Mouse (Mus musculus): ENCODE results near the gene Lad1. TPM values are rescaled to one million over a fixed set of nuclear protein-coding genes. Genes with fewer than 3 reads are reported as not detected.

Gene Lad1
- polyA plus RNA-seq, 1 experiment from 2014 or later, result 19.5 TPM

- H3K4me3 ChIP-seq (ENCODE audit: low read length), result no peak within 1 kb of the TSS
- H3K9ac ChIP-seq (ENCODE audit: low read depth, low read length), result no peak within 1 kb of the TSS
- peaks cover 9% of the 10 kb centered on the region for H3K4me1 ChIP-seq (ENCODE audit: control insufficient read depth, insufficient read depth, low read length)
- 45% methylated on average over 9 of the region's 9 CpGs for WGBS
- H3K9me3 ChIP-seq (ENCODE audit: control insufficient read depth, low read length), result no peaks in the 10 kb centered on the region
- H3K4me2 ChIP-seq (replicated peaks; ENCODE audit: low read depth, low read length), result no peak within 1 kb of the TSS
- H3K36me3 ChIP-seq (ENCODE audit: control insufficient read depth, insufficient read depth, low read length), result no peaks in the 10 kb centered on the region
- ATAC-seq (ENCODE audit: low FRiP score, low TSS enrichment), result no peak
- H3K27ac ChIP-seq (ENCODE audit: low read depth, low read length), result no peak within 1 kb of the TSS
- no peaks in the 10 kb centered on the region for H3K27me3 ChIP-seq (ENCODE audit: control insufficient read depth, insufficient read depth, low read length)
These were observed 17.5 kb downstream of the Lad1 start, which contains the start of gene Tnnt2 for GRCm38 (mm10) chr1:135835716-135836483. Gene Tnnt2 (plus strand): TSS chr1:135836354.

DNA sequence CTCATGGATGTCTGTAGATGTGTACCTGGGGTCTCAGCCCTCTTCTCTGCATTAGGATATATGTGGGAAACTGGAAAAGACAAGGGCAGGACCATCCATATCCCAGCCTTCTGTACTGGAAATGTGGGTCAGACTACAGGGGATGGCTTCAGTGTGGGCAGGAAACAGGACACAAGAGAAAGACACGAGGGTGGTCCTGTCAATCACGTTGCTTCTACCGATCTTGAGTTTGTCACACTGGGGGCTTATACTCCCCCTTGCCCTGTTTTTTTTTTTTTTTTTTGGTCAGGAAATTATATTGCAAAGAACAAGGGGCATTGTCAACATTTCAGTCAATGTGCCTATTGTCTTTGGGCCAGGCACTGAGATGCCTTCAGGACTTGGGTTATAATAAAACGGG is 20.2 kb downstream of the Lad1 start:
- H3K27ac ChIP-seq (ENCODE audit: low read depth, low read length), result no peak overlapping the region
- H3K4me1 ChIP-seq (ENCODE audit: control insufficient read depth, insufficient read depth, low read length), result peaks cover 9% of the 10 kb centered on the region
- WGBS, result 76% methylated on average over 4 of the region's 4 CpGs
- no peaks in the 10 kb centered on the region for H3K27me3 ChIP-seq (ENCODE audit: control insufficient read depth, insufficient read depth, low read length)
- no peak overlapping the region for H3K9ac ChIP-seq (ENCODE audit: low read depth, low read length)
- no peak overlapping the region for H3K4me3 ChIP-seq (ENCODE audit: low read length)
- no peak for ATAC-seq (ENCODE audit: low FRiP score, low TSS enrichment)
- no peaks in the 10 kb centered on the region for H3K9me3 ChIP-seq (ENCODE audit: control insufficient read depth, low read length)
- H3K4me2 ChIP-seq (replicated peaks; ENCODE audit: low read depth, low read length), result no peak overlapping the region
- H3K36me3 ChIP-seq (ENCODE audit: control insufficient read depth, insufficient read depth, low read length), result no peaks in the 10 kb centered on the region

DNA sequence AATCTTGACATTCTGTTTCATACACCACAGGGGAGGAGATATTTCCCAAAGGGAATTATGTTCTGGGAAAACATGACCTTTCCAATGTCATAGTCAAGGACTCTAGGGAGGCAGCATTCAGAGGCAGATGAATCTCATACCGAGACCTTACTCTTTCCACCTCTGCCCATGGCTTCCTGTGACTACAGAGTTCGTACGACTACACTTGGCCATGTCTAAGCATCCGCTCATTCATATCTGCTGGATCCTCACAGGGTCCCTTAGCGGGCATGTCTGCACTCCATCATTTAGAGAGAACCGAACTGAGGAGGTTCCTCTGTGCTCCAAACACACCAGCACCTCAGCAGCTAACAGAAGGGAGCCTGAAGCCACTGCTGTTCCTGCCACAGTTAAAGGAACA is 20.7 kb downstream of the Lad1 start:
- H3K9me3 ChIP-seq (ENCODE audit: control insufficient read depth, low read length), result no peaks in the 10 kb centered on the region
- no peaks in the 10 kb centered on the region for H3K27me3 ChIP-seq (ENCODE audit: control insufficient read depth, insufficient read depth, low read length)
- no peak overlapping the region for H3K4me3 ChIP-seq (ENCODE audit: low read length)
- no peaks in the 10 kb centered on the region for H3K36me3 ChIP-seq (ENCODE audit: control insufficient read depth, insufficient read depth, low read length)
- H3K4me1 ChIP-seq (ENCODE audit: control insufficient read depth, insufficient read depth, low read length), result peaks cover 9% of the 10 kb centered on the region
- no peak overlapping the region for H3K9ac ChIP-seq (ENCODE audit: low read depth, low read length)
- H3K27ac ChIP-seq (ENCODE audit: low read depth, low read length), result no peak overlapping the region
- 90% methylated on average over 6 of the region's 6 CpGs for WGBS
- ATAC-seq (ENCODE audit: low FRiP score, low TSS enrichment), result no peak
- no peak overlapping the region for H3K4me2 ChIP-seq (replicated peaks; ENCODE audit: low read depth, low read length)

DNA sequence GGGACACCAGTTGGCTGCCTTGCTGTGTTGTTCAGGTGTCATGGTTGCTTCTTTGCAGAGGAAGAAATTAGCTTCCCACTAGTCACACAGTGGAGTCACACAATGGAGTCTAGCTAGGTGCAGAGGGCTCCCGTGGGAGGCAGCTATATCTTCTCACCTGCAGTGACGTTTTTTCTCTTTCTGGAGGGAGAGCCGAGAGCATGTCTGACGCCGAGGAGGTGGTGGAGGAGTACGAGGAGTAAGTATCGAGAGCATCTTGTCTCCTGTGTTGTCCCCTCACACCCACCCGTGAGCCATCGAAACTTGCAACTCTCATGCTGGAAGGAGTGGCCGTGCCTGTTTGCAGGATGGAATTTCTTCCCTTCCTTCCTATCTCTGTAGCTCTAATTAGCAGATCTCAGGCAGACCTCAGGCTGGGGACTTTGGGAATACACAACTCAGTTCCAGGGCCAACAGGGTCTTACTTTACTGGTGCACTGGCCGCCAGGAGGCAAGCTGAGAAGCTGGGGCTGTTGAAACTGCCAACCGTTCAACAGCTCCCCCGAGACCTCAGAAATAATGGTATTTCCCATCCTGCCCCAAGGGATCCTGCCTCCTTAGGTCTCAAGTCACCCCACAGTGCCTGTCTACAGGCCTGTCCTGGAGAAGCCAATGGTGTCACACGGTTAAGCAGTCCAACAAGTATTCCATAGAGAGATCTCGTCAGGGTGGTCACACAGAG is 22.4 kb downstream of the Lad1 start:
- H3K9me3 ChIP-seq (ENCODE audit: control insufficient read depth, low read length), result no peaks in the 10 kb centered on the region
- no peaks in the 10 kb centered on the region for H3K27me3 ChIP-seq (ENCODE audit: control insufficient read depth, insufficient read depth, low read length)
- WGBS, result 49% methylated on average over 15 of the region's 15 CpGs
- H3K27ac ChIP-seq (ENCODE audit: low read depth, low read length), result no peak overlapping the region
- H3K9ac ChIP-seq (ENCODE audit: low read depth, low read length), result no peak overlapping the region
- no peak for ATAC-seq (ENCODE audit: low FRiP score, low TSS enrichment)
- peaks cover 8% of the 10 kb centered on the region for H3K4me1 ChIP-seq (ENCODE audit: control insufficient read depth, insufficient read depth, low read length)
- no peaks in the 10 kb centered on the region for H3K36me3 ChIP-seq (ENCODE audit: control insufficient read depth, insufficient read depth, low read length)
- H3K4me2 ChIP-seq (replicated peaks; ENCODE audit: low read depth, low read length), result no peak overlapping the region
- H3K4me3 ChIP-seq (ENCODE audit: low read length), result no peak overlapping the region

DNA sequence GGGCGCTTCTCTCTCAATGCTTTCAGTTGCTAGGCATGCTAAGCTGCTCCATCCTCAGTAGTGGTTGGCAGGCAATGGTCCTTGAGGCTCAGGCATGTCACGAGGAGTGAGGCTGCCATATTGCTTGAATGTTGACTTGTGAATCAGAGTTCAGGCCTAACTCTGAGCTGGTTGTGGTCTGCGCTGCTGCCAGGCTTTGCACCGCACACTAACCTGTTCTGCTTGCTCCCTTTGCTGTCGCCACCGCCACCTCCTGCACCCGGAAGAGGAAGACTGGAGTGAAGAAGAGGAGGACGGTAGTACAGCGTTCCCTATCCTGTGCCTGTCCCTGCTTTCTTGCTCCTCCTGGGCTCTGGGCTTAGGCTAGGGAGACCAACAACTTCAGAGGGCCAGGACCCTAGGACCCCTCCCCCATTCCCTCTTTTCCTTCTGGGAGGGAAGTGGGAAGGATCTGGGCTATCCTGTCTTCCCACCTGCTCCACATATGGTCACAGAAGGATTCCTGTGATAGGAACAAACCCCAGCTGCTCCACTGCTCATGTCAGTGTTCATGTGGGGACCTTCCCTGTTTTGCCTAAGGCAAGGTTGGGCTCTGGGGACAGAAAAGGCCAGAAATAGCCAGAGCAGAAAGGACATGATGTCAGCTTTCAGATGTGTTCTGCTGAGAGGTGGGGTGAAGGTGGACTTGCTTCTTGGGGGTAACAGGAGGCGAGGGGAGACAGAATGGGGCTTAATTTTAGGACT is 25.3 kb downstream of the Lad1 start:
- H3K4me2 ChIP-seq (replicated peaks; ENCODE audit: low read depth, low read length), result no peak overlapping the region
- H3K36me3 ChIP-seq (ENCODE audit: control insufficient read depth, insufficient read depth, low read length), result no peaks in the 10 kb centered on the region
- no peak for ATAC-seq (ENCODE audit: low FRiP score, low TSS enrichment)
- H3K27ac ChIP-seq (ENCODE audit: low read depth, low read length), result no peak overlapping the region
- H3K4me3 ChIP-seq (ENCODE audit: low read length), result no peak overlapping the region
- no peaks in the 10 kb centered on the region for H3K9me3 ChIP-seq (ENCODE audit: control insufficient read depth, low read length)
- no peak overlapping the region; the same call in 1 of the 2 replicates for H3K9ac ChIP-seq (ENCODE audit: low read depth, low read length)
- H3K27me3 ChIP-seq (ENCODE audit: control insufficient read depth, insufficient read depth, low read length), result no peaks in the 10 kb centered on the region
- H3K4me1 ChIP-seq (ENCODE audit: control insufficient read depth, insufficient read depth, low read length), result no peaks in the 10 kb centered on the region
- 83% methylated on average over 10 of the region's 10 CpGs for WGBS

GRCm38 (mm10) chr1:135844481-135844880 is 26.1 kb downstream of the Lad1 start:
- no peaks in the 10 kb centered on the region for H3K4me1 ChIP-seq (ENCODE audit: control insufficient read depth, insufficient read depth, low read length)
- ATAC-seq (ENCODE audit: low FRiP score, low TSS enrichment), result no peak
- no peaks in the 10 kb centered on the region for H3K36me3 ChIP-seq (ENCODE audit: control insufficient read depth, insufficient read depth, low read length)
- H3K9me3 ChIP-seq (ENCODE audit: control insufficient read depth, low read length), result no peaks in the 10 kb centered on the region
- H3K4me3 ChIP-seq (ENCODE audit: low read length), result no peak overlapping the region
- no peak overlapping the region for H3K9ac ChIP-seq (ENCODE audit: low read depth, low read length)
- 64% methylated on average over 6 of the region's 6 CpGs for WGBS
- H3K27ac ChIP-seq (ENCODE audit: low read depth, low read length), result no peak overlapping the region
- no peak overlapping the region for H3K4me2 ChIP-seq (replicated peaks; ENCODE audit: low read depth, low read length)
- no peaks in the 10 kb centered on the region for H3K27me3 ChIP-seq (ENCODE audit: control insufficient read depth, insufficient read depth, low read length)

- Histone ChIP-seq H3K9ac (ENCODE audit: low read depth, low read length) (no peak overlapping the region), H3K36me3 (ENCODE audit: control insufficient read depth, insufficient read depth, low read length) (no peaks in the 10 kb centered on the region), H3K4me1 (ENCODE audit: control insufficient read depth, insufficient read depth, low read length) (no peaks in the 10 kb centered on the region), H3K27me3 (ENCODE audit: control insufficient read depth, insufficient read depth, low read length) (no peaks in the 10 kb centered on the region), H3K27ac (ENCODE audit: low read depth, low read length) (no peak overlapping the region), H3K9me3 (ENCODE audit: control insufficient read depth, low read length) (no peaks in the 10 kb centered on the region), H3K4me2 (replicated peaks; ENCODE audit: low read depth, low read length) (no peak overlapping the region), H3K4me3 (ENCODE audit: low read length) (no peak overlapping the region)
- no peak for ATAC-seq (ENCODE audit: low FRiP score, low TSS enrichment)
- 82% methylated on average over 5 of the region's 5 CpGs for WGBS
These were observed 28.2 kb downstream of the Lad1 start for GRCm38 (mm10) chr1:135846632-135847031.

- H3K4me3 ChIP-seq (ENCODE audit: low read length), result no peak overlapping the region
- no peaks in the 10 kb centered on the region for H3K4me1 ChIP-seq (ENCODE audit: control insufficient read depth, insufficient read depth, low read length)
- 27% methylated on average over 6 of the region's 6 CpGs for WGBS
- 0 out of 2 replicates have a peak, but pooled peaks have one; percentile 30 for ATAC-seq (ENCODE audit: low FRiP score, low TSS enrichment)
- H3K9me3 ChIP-seq (ENCODE audit: control insufficient read depth, low read length), result no peaks in the 10 kb centered on the region
- H3K27ac ChIP-seq (ENCODE audit: low read depth, low read length), result no peak overlapping the region
- no peak overlapping the region for H3K4me2 ChIP-seq (replicated peaks; ENCODE audit: low read depth, low read length)
- H3K9ac ChIP-seq (ENCODE audit: low read depth, low read length), result no peak overlapping the region
- H3K36me3 ChIP-seq (ENCODE audit: control insufficient read depth, insufficient read depth, low read length), result no peaks in the 10 kb centered on the region
- H3K27me3 ChIP-seq (ENCODE audit: control insufficient read depth, insufficient read depth, low read length), result no peaks in the 10 kb centered on the region
These were observed 28.8 kb downstream of the Lad1 start for GRCm38 (mm10) chr1:135847139-135847562.

Data from kidney, embryonic 14.5 days (tissue).